Mouse (Mus musculus) layer of hippocampus, postnatal 14 days (tissue): ENCODE results near the gene Olfr1316. TPM values are rescaled to one million over a fixed set of nuclear protein-coding genes. Genes with fewer than 3 reads are reported as not detected.

Experiments used
- DNase-seq, 2 experiments: peaks; one replicate each; pipeline ENCODE4 v3.0.0; 2021 to 2022; ENCODE audit warnings: low spot score in 2 of 2, mixed read lengths in 1 of 2
- long read RNA-seq, 2 experiments: library from polyadenylated mRNA; stranded (forward); transcript quantifications; one replicate each; pipeline ENCODE4 v2.0.0; 2021
- total RNA-seq, 2 experiments: library from RNA; stranded (reverse); gene quantifications; 2 replicates each; pipeline ENCODE4 v1.2.3; 2021

The Olfr1316 gene
- not detected for total RNA-seq
- long read RNA-seq, experiment 1: 0 reads
- long read RNA-seq, experiment 2: 0 reads

DNA sequence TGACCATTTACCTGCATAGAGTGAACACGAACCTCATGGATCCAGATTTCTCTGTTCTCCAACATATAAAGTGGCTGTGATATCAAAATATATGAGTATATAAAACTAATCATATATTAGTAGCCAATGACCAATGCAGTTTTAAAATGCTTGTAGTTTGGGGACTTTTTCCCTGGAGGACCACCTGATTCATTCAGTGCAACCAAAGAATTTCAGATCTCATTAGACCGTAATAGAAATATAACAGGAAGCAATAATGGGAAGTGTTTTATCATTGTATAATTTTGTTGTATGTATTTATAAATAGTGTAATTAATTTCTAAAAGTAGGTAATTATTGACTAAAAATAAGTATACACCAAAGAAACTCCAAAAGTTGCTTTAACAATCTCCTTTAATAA lies at the start of gene Olfr1316:
TSS of gene Olfr1316 (minus strand) at position 101 of the 400 bp plus-strand sequence.
- no peak for DNase-seq

DNA sequence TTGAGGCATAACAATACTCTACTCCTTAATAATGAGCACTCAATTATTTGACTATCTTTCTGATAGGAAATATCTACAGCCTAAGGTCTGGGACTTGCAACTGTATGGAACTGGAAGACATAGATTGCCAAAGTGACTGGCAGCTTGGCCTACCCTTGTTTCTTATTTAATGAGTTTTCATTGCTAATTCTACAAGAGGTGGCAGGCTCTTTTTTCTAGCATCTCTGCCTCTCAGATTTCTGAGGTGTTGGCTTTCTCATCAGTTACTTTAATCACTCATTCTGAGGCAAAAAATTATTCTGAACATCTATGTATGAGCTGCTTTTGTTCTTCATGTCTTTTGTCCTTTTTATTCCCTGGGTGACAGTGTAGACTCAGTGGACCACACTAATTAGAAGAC lies 19.1 kb upstream of the Olfr1316 start, which contains the start of gene Olfr1318:
TSS of gene Olfr1318 (plus strand) at position 301 of the 400 bp plus-strand sequence.
- DNase-seq: no peak

DNA sequence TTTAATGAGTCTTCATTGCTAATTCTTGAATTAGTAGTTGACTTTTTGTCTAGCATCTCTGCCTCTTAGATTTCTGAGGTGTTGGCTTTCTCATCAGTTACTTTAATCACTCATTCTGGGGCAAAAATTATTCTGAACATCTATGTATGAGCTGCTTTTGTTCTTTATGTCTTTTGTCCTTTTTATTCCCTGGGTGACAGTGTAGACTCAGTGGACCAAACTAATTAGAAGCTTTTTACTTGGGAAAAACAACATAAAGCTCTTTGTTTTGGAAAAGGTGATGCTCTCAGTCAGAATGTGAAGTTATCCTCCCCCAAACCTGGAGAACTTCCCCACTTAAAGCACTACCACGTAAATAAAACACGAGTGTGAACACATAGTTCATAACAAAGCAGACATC lies 5.3 kb upstream of the Olfr1316 start, which contains the start of gene Olfr1317:
TSS of gene Olfr1317 (plus strand) at position 301 of the 400 bp plus-strand sequence.
- no peak for DNase-seq

DNA sequence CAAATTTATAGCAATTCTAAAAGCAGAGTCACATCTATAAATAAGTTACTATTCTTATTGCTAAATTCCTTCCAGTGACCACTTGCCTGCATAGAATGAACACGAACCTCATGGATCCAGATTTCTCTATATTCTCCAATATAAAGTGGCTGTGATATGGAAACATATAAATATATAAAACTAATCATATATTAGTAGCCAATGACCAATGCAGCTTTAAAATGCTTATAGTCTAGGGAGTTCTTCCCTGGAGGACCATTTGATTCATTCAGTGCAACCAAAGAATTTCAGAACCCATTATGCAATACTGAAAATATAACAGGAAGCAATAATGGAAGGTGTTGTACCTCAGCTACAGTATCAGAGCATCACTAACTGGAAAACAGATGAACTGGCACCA lies 19.4 kb downstream of the Olfr1316 start, which contains the start of gene Olfr1315-ps1:
TSS of gene Olfr1315-ps1 (minus strand) at position 101 of the 400 bp plus-strand sequence.
- DNase-seq: no peak

DNA sequence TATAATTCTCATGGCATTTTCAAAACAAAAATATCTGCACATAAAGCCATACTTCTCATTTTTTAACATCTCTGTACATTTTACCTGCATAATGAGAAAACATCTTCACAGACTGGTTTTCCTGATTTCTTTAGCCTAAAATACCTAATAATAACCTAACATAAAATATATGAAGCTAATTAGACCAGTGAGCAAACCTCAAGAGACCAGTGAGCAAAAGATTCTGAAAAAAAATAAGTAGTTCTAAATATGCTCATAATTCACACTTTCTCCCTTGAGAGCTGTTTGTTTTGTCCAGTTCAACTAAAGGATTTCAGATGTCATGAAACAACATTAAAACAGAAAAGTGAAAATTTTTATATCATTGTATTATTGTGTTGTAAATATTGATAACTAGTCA lies 38.1 kb downstream of the Olfr1316 start, which contains the start of gene Olfr1314:
TSS of gene Olfr1314 (minus strand) at position 101 of the 400 bp plus-strand sequence.
- DNase-seq: no peak

DNA sequence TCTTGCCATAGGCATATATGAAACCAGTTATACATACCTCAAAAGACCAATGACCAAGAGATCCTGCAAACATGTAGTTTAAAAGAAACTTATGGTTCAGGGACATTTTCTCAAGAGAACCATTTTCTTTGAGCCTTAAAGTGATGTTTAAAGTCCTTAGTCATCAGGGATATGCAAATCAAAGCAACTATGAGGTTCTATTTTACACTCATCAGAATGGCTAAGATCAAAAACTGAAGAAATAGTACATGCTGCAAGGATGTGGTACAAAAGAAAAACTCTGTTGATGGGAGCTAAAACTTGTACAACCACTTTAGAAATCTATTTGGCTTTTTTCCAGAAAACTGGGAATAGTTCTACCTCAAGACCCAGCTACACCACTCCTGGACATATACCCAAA lies 57.0 kb downstream of the Olfr1316 start, which contains the start of gene Olfr1313:
TSS of gene Olfr1313 (minus strand) at position 101 of the 400 bp plus-strand sequence.
- DNase-seq: no peak

Other genes starting within 250 kb of the Olfr1316 start
- not detected for gene Olfr1306, start 218.7 kb downstream of the Olfr1316 start, total RNA-seq
- under 1 TPM; 0.05 to 0.07 TPM for gene Olfr1307, start 185.5 kb downstream of the Olfr1316 start, total RNA-seq
- not detected for gene Olfr1308, start 170.0 kb downstream of the Olfr1316 start, total RNA-seq
- gene Olfr1309, start 144.7 kb downstream of the Olfr1316 start, total RNA-seq: not detected
- not detected for gene Olfr1310, start 122.3 kb downstream of the Olfr1316 start, total RNA-seq
- gene Olfr1311, start 110.6 kb downstream of the Olfr1316 start, total RNA-seq: not detected
- gene Olfr1312, start 84.7 kb downstream of the Olfr1316 start, total RNA-seq: not detected
- gene Olfr1313, start 57.1 kb downstream of the Olfr1316 start, total RNA-seq: not detected
- gene Olfr1314, start 38.2 kb downstream of the Olfr1316 start, total RNA-seq: not detected
- not detected for gene Olfr1315-ps1, start 19.5 kb downstream of the Olfr1316 start, total RNA-seq
- gene Olfr1317, start 5.4 kb upstream of the Olfr1316 start, total RNA-seq: not detected
- gene Olfr1318, start 19.2 kb upstream of the Olfr1316 start, total RNA-seq: not detected
- 10 to 100 TPM; 61.9 to 78.3 TPM for gene Lpcat4, start 104.5 kb upstream of the Olfr1316 start, total RNA-seq
- not detected for gene Nutm1, start 124.3 kb upstream of the Olfr1316 start, total RNA-seq
- 10 to 100 TPM; 66.1 to 67.8 TPM for gene Nop10, start 126.9 kb upstream of the Olfr1316 start, total RNA-seq
- gene Slc12a6, start 130.8 kb upstream of the Olfr1316 start, total RNA-seq: 10 to 100 TPM; 84.5 to 95.5 TPM
- gene Gm21985, start 131.3 kb upstream of the Olfr1316 start, total RNA-seq: 1 to 10 TPM in 1 of 2 experiments, under 1 TPM in 1; 0.98 to 1.8 TPM
- 100 to 1,000 TPM; 160 to 166 TPM for gene Emc4, start 233.1 kb upstream of the Olfr1316 start, total RNA-seq
- gene Katnbl1, start 244.2 kb upstream of the Olfr1316 start, total RNA-seq: 10 to 100 TPM; 11.2 to 12.0 TPM